Mouse (Mus musculus): ENCODE results near the gene Camta1.

Camta1 gene

GRCm38 (mm10) chr4:151330983-151331382 is 530.7 kb downstream of the Camta1 start:
- DNase-seq (ENCODE audit: low read depth, low spot score), result no peak

- no peak for DNase-seq (ENCODE audit: low read depth, low spot score)
These were observed 533.6 kb downstream of the Camta1 start for GRCm38 (mm10) chr4:151328071-151328470.

- no peak for DNase-seq (ENCODE audit: low read depth, low spot score)
These were observed 534.5 kb downstream of the Camta1 start for GRCm38 (mm10) chr4:151326971-151327686.

DNA sequence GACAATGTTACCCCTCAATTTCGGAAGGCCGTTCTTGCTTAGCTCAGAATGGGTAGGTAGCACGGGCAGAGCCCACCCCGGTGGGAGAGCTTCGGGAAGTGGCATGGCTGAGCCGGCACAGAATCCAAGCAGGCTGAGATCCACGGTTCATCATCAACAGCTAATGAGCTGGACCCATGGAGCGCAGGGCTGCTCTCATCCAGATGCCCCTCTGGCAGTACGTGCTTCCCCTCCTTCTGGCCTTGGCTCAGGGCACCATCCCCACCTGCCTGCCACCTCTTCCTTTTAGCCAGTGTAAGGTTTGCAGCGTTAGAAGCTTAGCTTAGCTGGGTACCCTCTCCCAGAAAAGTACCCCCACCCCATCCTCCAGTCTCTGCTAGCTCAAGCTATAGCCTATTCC is 545.2 kb downstream of the Camta1 start:
- no peak for DNase-seq (ENCODE audit: low read depth, low spot score)

- DNase-seq (ENCODE audit: low read depth, low spot score), result no peak
These were observed 546.0 kb downstream of the Camta1 start for GRCm38 (mm10) chr4:151315726-151316125.

DNA sequence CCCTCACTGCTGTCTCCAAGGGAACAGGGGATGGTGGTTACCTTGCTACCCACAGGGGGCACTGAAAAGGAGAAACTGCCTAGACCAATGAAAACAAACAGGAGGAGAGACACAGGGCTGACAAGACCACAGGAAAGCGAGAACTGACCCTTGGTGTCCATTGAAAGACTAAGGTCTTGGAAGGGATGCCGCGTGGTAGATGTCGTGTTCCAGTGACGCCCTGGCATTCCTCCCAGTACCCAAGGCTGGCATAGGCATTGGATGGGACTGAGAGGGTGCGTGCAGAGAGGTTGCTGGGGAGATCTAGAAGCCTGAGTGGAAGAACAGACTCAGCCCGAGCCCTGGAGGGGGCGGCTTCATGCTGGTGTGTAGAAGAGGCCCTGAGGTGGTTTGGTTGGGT is 550.9 kb downstream of the Camta1 start:
- no peak for DNase-seq (ENCODE audit: low read depth, low spot score)

DNA sequence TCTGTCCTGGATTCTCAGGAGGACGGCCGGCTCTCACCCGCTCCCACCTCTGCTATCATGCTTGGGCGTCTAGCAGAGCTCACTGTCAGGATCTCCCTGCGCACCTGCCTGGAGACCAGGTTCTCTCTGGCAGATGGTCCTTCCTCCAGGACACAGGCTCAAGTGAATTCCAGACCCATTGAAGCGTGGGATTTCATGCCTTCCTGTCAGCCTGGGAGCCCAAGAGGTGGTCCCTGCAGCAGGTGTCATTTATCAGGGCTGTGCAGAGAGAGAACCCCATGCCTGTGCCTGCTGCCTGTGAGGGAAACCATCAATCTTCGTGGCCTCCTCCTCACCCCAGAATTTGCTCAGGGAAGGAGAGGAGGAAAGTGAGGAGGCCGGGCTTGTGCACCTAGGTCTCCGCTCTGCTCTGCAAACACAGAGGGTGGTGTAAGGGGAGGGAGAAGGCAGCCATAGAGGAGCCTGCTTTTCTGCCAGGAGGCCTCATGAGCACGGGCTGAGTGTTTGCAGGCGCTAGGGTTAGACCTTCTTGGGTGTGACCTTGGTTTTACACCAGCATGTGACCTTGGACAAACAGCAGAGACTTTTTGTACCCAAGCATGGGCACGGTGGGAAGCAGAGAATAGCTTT is 551.5 kb downstream of the Camta1 start:
- no peak for DNase-seq (ENCODE audit: low read depth, low spot score)

DNA sequence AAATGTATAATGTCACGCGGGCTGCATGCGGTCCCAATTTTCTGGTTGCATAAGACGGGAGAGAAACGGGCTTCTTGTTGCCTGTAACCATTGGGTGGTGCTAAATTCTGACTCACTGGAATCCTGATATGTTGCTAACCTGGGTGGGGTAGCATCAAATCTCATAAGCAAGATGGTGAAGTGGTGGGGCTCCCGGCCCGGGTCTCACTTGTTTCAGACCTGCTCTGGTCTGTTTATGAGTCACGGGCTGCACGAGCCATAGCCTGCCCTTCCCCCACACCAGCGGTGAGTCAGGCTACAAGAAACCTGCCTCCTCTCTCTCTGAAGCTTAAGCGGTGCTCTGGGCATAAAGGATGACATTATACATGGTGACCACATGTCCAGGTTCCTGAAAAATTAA is 554.8 kb downstream of the Camta1 start:
- peak; percentile 55 for DNase-seq (ENCODE audit: low read depth, low spot score)

DNA sequence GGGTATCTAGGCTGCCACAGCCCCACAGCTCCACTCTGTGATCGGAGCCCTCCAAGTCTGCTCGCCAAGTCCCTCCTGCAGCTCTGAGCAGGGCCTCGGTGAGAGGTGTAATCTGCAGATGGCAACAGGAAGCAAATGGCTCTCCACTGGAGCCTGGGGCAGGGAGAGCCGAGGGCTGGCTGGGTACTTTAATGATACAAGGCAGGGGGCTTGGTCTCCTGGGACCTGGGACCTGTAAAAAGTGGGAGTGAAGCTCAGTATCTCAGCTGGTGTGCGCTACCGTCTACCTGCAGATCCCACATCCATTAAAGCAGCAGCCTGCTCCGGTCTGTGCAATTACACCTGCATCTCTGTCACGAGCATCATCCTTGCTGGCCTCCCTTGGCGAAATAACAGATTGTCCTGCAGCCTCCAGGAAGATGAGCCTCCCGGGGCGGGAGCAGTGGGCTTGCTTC is 555.3 kb downstream of the Camta1 start:
- DNase-seq (ENCODE audit: low read depth, low spot score), result no peak

- DNase-seq (ENCODE audit: low read depth, low spot score), result no peak
These were observed 555.9 kb downstream of the Camta1 start for GRCm38 (mm10) chr4:151305761-151306160.

- peak; percentile 62 for DNase-seq (ENCODE audit: low read depth, low spot score)
These were observed 557.7 kb downstream of the Camta1 start for GRCm38 (mm10) chr4:151303931-151304330.

GRCm38 (mm10) chr4:151303436-151303835 is 558.2 kb downstream of the Camta1 start:
- peak; percentile 75 for DNase-seq (ENCODE audit: low read depth, low spot score)

GRCm38 (mm10) chr4:151302195-151303126 is 559.2 kb downstream of the Camta1 start:
- peak; percentile 86 for DNase-seq (ENCODE audit: low read depth, low spot score)

DNA sequence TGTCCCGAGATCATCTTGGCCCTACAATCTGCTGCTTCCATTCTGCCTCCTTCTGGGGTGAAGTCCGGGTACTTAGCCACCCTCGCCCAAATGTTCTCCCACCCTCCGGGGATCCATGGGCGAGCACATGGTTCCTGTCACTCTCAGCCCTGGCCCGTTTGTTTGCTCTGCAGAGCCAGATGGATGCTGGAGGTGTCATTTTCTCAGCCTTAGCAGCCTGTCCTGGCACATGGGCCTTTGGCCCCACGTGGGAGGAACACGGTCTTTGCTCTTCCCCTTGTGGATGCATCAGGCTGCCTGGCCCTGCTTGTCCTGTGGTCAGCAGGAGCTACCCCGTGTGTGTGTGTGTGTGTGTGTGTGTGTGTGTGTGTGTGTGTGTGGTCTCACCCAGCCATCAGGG is 560.3 kb downstream of the Camta1 start:
- DNase-seq (ENCODE audit: low read depth, low spot score), result no peak

- DNase-seq (ENCODE audit: low read depth, low spot score), result no peak
These were observed 561.0 kb downstream of the Camta1 start for GRCm38 (mm10) chr4:151300706-151301105.

DNA sequence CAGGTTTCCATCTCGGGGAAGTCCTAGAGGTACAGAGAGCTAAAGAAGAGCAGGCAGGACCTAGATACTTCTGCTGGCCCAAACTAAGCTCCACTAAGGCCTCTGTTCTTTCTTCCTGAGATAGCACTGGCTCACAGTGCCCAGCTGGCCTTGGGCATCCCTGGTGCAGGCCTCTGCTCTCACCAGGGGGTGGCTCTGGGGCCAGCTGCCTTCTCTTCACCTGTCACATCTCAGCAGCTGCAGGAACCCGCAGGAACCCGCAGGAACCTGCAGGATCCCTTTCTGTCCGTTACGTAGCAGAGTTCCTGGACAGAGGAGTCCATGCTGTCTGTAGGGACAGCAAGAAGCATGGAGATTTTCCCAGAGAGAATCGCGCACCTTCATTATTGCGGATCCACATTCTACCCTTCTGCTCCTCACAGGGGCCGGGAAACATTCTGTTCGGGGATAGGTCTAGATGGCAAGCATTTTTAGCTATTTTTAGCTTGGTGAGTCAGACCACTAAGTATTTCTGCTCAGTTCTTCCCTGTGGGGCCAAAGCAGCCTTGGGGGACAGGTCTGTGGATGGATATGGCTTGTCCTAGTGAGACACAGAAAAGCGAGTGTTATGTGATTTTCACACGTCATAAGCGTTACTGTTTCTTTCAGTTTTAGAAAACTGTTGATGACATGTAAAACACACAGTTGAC is 566.0 kb downstream of the Camta1 start:
- DNase-seq (ENCODE audit: low read depth, low spot score), result peak; percentile 36

DNA sequence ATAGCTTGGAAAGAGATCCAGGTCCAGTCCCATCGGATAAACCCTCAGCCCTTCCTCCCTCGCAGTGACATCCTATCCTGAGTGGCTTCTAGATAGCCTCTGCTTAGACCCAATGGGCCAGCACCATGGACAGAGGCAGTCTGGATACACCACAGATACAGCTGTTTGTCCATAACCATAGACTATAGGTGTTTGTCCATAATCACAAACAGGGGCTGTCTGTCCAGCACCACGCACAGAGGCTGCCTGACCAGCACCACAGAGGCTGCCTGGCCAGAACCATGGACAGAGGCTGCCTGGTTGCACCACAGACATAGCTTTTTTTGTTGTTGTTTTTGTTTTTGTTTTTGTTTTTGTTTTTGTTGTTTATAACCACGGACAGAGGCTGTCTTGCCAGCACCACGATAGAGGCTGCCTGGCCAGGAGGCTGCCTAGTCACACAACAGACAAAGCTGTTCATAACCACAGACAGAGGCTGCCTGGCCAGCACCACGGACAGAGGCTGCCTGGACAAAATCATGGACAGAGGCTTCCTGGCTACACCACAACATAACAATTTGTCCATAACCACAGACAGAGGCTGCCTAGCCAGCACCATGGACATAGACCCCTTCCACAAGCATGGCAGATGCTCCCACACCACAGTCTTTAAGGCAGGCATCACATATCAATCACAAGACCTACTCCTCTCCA is 572.6 kb downstream of the Camta1 start:
- peak; percentile 63 for DNase-seq (ENCODE audit: low read depth, low spot score)

- no peak for DNase-seq (ENCODE audit: low read depth, low spot score)
These were observed 575.7 kb downstream of the Camta1 start for GRCm38 (mm10) chr4:151285905-151286445.

GRCm38 (mm10) chr4:151285432-151285831 is 576.2 kb downstream of the Camta1 start:
- peak; percentile 29 for DNase-seq (ENCODE audit: low read depth, low spot score)

DNA sequence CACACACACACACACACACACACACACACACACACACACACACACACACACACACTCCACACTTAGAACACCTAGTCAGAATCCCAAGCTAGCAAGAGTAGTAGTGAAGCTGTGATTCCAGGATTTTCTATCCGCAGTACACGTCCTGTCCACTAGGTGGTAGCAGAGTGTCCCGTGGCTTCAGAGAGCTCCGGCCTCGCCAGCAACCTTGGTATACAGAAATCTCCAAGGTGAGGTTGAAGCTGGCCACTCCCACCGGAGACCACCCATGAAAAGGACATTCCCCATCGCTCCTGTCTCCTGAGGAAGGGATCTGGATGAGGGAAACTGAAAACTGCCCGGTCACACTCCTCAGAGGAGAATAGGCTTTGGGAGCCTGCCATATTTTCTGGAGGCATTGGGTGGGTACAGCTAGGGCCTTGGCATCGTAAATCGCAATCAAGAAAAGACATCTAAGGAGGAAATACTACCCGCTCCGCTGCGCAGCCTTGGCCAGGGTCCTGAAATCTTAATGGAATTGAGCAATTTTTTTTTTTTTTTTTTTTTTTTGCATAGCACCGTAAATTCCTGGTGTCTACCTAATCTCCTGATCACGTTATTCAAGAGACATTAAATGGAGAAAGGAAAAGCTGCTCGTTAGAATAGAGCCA is 578.5 kb downstream of the Camta1 start:
- peak; percentile 79 for DNase-seq (ENCODE audit: low read depth, low spot score)

Measured in 3T3-L1 (cell line).